Mouse (Mus musculus): ENCODE measurements around the gene Haus4.

Haus4 gene

DNA sequence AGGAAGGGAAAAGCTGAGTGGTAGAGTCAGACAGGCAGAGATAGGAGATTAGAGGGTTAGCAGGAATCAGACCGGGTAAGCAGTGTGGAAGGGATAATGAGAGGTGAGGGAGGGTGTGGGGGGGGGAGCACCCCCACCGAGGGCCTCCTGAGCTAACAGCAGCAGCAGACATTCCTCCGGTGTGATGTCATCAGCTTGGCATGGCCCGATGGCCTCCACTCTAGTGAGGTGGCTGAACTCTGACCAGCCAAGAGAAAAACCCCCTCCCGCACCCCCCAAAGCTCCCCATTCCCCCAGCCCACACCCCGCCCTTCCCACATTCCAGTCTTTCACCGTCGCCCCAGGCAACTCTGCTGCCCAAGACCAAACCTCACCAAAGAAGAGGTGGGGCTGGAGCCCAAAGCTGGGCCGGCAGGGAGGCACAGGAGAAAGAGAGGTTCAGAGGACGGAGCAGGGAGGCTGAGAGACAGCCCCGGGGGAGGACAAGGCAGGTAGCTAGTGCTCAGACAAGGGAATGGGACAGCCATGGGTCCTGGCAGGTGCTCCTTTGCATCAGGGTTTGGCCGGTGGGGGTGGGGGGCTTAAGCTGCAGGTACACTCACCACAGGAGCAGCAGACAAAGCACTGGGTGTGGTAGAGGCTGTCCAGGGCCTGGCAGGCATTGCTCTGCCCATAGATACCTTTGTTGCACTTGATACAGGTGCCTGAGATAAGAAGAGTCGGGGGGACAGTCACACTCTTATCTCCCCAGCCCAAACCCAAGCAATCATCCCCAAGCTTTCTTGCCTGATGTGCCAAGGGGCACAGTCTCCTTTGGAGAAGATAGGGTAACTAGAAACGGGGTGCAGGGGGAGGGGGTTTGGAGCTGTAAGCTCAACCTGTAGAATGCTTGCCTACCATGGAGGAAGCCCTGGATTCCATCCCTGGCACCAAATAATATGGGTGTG lies 18.6 kb upstream of the Haus4 start:
- no peak for DNase-seq (ENCODE audit: low read depth, low spot score)

DNA sequence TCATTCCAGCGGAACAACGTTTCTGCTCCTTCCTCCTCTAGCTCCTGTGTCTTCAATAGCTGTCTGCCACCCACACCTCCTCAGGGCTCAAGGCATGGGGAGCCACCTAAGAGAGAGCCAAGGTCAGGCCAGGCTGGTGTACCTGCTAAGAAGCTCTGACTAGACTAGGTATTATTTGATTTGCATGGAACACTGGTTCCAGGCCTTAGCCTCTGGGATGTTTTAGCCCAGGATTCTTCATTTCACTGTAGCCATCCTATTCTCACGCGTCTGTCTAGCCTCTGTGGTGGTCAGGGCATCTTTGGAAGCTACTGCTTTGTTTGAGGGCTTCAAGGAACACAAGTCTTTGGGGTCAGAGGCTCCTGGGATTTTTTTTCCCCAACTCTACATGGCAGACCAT lies 17.7 kb upstream of the Haus4 start:
- DNase-seq (ENCODE audit: low read depth, low spot score), result no peak

DNA sequence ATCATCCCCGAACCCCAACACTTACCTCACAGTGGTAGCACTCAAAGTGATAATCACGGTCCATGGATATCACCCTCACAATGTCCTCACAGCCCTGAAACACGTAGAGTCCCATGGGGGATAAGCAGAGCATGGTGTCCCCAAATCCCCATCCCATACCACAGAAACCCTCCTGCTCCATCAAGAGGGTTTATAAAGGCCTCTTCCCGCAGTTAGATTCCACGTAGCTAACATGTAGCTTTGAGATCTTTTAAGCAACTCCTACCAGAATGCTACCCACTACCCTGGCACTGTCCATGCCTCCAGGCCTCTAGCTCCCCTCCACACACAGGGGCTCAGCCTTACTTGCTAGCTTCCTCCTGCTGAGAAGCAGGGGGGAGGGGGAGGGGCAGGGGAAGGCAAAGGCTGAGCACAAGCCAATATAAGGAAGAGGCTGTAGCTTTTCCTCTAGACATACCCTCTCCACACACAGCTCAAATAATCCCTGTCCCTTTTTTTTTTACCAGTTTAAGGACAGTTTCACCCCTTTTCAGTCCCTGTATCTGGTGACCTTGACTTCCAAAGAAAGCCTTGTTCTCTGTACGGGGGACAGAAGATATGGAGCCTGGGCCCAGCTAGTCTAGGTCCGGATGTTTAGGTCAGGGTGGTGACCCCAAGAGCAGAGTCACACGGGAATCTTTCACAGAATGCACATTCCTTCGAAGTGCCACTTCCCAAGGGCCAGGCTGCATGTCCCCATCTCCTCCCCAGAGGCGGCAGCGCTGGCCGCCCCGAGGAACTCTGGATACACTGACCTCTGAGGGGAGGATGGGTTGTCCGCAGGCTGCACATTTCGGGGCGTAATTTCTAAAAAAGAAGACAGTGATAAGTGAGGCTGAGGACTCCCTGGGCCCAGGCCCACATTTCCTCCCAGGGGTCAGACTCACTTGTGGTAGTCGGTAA lies 15.3 kb upstream of the Haus4 start:
- DNase-seq (ENCODE audit: low read depth, low spot score), result no peak

DNA sequence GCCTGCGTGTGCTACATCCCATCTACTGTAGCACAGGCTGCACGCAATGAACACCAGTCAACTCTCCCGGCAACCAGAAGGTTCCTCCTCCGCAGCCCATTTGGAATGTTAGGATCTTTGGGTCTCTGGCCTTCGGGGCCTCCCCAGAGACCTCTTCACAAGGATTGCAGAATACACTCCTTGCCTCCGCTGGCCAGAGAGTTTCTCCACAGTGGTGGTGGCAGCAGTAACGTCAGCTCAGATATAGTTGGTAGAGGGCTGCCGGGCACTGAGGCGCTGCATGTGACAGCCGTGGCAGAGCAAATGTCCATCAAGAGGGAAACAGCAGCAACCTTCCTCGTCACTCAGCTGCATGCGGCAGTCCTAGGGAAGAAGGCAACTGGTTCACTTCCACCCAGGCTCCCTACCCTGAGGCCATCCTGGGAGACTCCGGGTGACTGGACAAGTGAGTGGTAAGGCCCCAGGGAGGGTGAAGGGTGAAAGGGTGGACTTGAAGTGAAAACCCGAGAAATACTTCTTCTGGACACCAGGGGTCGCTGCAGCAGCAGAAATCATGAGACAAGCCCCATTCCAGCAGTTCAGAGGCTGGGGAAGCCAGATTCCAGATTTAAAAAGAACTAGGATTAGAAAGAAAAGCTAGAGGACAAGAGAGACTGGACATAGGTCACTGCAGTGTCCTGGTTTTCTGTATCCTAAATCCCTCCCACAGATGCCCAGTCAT lies 14.4 kb upstream of the Haus4 start:
- no peak for DNase-seq (ENCODE audit: low read depth, low spot score)

DNA sequence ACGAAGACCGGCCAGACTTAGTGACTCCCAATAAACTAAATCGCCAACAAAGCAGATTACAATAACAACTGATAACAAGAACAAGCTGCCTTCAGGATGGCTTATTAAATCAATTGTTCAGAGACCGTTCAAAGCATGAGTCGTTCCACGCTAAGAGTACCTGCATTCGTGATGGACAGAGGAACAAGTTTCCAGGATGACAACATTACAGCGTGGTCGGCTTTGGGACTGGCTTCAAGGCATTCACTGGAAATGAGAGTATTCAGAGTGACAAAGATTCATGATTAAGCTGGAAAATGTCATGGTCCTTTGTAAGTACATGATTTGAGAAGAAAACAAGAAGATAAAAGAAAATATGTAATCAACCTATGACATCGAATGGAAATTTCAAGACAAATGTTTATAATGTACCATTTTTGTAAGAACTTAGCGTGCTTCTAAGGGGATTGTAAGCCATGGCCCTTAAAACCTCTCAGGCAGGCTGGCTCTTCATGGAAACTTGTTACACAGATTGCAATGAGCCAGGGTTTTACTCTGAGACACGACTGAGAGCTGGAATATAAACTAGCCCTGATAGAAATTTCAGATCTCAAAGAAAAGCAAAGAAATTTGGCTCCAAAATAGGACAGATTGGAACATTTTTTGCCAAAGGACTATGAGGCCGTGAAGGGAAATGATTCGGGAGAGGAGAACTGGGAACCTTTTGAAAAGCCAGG lies 6.3 kb upstream of the Haus4 start:
- no peak for DNase-seq (ENCODE audit: low read depth, low spot score)

DNA sequence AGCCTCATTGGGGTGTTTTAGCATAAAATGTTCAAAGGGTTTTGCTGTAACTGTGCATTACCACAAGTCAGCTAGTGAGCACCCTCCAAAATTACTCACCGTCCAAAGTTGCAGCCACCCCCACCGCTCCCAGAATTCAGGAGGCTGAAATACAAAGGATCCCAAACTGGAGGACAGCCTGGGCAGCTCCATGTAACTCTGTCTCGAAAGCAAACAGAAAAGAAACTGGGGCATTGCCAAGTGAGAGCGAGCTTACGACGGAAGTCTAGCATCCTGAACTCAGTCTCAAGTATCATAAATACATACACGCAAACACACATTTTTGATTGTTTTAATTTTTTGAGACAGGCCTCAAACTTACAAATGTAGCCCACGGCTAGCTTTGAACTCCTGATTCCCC lies 2.9 kb upstream of the Haus4 start:
- no peak for DNase-seq (ENCODE audit: low read depth, low spot score)

DNA sequence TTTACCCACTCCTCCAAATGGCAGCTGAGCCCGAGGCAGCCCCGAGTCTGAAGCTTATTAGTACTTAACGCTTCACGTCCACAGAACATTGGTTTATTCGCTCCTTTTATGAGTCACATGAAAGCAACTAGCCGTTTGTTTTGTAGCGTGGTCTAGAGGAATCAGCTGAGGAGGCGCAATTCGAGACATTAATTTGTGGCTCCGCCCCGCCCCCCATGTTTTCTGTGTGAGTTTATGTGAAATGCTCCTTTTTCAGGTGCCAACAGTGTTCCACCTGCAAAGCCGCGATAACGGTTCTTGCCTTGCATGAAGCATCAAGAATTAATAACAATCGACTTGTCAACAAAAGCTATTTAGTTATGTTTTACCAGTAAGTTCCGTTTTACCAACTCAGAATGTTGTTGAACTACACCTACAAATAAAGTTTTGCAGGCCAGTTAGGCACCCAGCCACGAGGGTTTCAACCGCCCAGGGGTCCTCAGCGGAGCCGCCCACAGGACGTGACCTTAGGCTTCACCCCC lies 902 bp downstream of the Haus4 start:
- DNase-seq (ENCODE audit: low read depth, low spot score), result no peak

DNA sequence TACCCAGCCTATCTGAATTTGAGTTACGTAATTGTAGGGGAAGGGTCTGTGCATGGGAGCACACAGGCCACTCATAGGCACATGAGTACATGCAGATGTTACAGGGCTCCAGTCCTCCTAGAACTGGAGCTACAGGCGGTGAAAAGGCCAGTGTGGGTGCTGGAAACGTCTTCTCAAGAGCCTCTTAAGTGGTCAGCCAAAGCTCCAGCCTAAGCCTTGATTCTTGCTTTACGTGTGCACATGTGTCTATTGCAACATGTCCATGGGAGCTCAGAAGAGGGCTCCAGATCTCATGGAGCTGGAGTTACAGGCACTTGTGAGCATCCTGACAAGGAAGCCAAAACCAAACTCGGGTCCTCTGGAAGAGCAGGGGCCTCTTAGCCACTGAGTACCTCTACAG lies 9.7 kb downstream of the Haus4 start:
- DNase-seq (ENCODE audit: low read depth, low spot score), result no peak

DNA sequence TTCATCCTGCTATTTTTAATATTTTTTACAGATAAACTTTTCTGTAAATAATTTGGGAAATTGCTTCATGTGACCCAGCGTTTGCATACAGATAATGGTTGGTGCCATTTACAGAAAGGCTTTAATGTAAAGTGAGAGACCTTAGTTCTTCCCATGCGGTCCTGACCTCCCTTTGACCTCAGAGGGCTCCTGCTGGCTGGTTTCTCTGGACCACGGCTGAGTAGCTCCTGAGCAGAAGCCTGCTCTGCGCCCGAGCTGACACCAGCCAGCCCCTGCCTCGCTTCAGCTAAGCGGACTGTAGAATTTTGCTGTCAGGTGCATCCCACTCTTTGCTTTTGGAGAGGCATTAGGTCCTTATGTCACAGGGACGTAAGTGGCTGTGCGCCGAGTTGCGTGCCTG lies 13.6 kb downstream of the Haus4 start:
- no peak for DNase-seq (ENCODE audit: low read depth, low spot score)

DNA sequence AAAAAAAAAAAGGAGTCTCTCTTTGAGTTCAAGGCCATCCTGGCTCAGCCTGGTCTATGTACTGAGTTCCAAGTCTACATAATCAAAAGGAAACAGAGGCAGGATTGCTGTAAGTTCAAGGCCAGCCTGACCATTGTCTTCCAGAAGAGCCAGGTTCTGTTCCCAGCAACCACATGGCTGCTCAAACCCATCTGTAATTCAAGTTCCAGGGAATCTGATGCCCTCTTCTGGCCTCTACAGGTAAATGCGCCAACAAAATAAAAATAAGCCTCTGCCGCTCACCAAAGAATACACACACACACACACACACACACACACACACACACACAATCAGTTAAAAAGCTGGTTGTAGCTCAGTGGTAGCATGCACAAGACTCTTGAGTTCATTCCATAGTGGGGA lies 15.8 kb downstream of the Haus4 start:
- DNase-seq (ENCODE audit: low read depth, low spot score), result no peak

DNA sequence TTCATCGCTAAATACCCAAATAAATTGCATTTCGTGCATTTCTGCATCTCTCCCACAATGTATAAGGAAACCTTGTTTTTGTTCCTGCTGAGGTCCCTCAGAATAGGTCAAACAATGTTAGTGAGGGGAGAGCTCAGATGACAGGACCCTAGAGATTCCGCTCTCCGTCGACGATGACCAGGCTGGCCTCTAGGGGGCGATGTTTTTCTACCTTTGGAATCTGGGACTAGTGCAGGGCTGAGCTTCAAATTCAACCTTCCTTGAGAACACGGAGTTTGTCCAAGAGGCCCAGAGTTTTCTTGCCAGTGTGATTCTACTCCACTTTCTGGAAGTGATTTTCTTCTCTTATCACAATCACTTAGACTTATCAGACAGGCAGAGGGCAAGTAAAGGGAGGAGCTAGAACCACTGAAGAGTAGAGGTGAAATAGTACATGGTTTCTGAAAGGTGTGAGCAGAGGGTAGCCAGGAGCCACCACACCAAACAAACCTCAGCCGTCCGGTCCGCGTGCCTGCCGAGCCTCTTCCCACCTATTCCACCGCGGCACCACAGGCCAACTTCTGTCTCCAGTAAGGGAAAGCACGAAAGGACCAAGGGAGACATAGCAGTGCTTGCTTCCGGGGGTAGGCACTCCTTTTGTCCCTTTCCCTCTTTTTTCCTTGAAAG lies 25.8 kb downstream of the Haus4 start:
- no peak for DNase-seq (ENCODE audit: low read depth, low spot score)

DNA sequence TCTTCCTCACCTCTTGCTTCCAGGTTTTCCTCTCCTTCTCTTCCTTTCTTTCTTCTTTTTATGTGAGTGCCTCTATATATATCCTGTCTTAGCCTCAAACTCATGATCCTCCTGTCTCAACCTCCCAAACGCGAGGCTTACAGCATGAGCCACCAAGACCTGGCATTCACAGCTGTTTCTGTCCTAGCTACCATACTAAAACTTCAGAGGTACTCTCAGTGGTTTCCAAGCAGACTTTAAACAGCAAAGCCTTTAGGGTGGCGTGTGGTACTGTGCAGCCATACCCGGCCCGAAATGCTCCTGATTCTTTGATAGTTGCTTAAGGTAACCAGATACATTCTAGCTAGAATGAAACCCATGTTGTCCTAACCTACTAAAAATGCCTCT lies 26.4 kb downstream of the Haus4 start:
- no peak for DNase-seq (ENCODE audit: low read depth, low spot score)

DNA sequence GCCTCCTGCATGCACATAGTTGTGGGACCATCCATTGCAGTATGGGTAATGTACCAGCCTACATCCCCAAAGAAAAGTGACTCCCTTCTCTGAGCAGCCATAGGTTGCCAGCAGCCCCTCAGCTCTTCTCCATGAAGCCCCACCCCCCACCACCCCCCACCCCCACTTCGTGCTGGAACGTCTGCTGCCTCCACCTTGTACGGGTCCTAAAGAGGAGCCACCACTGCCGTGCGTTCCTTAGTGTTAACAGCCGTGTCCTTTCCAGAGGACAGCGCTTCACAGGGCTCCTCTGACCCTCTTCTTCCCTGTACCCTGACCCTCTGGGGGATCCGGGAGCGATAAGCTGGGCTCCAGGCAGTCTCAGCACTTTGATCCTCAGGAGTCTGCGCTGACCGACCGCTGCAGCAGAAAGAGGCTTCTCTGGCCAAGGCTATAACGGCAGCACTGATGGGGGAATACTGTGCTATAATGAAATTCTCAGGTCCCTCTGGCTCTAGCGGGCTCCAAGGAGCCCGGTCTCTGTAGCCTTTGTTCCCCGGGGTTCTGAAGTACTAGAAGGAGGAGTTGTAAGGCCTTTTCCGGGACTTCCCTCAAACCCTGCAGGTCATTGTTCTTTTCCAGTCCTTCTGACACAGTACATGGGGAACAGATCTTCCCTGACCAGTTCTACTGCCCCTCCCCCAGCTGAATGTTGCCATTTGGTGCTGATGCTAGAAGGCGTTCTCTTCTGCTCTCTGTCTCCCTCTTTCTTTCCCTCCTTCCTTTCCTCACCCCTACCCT lies 27.0 kb downstream of the Haus4 start:
- no peak for DNase-seq (ENCODE audit: low read depth, low spot score)

DNA sequence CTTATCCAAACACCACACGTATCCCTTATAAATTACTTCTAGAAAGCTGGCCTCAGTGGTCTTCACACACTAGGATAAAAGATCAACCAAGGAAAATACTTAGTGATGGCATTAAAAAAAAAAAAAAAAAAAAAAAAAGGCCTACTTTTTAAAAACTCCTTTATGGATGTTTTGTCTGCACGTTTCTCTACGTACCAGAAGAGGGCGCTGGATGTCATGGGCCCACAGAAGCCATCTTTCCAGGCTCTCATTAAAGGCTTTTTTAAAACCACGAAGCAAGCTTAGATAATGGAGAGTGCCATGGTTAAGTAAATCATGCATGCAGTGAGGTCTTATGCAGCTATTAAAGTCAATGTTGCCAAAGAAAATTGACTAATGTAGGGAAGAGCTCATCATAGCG lies 30.8 kb downstream of the Haus4 start:
- no peak for DNase-seq (ENCODE audit: low read depth, low spot score)

DNA sequence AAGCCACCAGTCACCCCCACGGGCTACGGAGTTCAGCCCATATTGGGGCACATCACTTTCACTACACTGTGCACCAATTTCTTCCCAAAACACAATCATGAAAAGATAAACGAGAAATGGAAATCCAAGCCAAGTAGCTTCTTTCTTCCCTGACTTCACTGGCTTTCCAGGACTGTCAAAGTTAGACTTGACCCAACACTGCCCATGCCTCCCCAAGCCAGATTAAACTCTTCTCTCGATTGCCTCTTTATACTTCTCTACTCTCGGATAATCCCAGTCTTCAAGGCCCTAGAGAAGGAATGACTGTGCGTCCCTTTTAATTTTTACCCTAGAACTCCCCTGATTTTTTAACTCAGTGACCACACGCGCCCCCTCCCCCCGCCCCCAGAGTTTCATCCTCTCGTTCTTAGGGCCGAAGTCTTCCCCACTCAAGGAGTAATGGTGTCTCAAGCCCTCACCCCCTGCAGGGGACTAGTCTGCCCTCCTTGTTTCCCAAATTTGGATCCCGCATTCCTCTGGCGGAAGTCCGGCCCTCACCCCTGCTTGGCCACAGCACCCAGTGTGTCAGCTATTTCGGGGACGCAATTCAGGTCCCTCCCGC lies 37.6 kb downstream of the Haus4 start:
- no peak for DNase-seq (ENCODE audit: low read depth, low spot score)

DNA sequence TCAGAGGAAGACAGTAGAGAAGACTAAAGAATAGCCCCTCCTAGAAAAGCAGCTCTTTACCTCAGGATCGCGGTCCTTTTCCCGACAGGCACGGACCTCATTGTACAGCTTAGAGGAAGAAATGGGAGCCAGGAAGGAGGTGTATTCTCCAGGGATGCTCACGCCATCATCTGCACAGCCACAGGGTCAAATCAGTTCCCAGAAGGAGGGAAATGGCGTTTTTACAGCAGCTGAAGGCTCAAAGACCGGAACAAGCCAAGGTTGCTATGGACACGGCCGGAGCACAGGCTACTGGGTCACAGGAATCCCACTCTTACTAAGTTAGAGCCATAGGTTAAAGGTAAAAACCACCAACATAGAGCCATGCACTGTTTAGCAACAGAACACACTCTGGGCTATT lies 44.6 kb downstream of the Haus4 start:
- no peak for DNase-seq (ENCODE audit: low read depth, low spot score)

DNA sequence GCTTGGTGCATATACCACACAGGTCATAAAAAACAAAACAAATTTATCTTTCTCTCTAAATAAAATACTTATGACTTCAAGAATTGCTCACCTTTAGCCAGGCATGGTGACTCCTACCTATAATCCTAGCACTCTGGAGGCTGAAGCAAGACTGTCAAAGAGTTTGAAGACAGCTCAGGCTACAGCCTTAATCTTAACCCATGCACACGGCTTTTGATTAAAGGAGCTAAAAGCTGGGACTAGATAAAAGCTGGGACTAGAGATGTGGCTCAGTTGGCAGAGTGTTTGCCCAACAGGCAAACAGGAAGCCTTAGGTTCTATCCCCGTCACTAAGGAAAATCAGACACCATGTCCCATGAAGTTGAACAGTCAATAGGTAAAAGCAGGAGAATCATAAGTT lies 51.3 kb downstream of the Haus4 start:
- DNase-seq (ENCODE audit: low read depth, low spot score), result no peak

DNA sequence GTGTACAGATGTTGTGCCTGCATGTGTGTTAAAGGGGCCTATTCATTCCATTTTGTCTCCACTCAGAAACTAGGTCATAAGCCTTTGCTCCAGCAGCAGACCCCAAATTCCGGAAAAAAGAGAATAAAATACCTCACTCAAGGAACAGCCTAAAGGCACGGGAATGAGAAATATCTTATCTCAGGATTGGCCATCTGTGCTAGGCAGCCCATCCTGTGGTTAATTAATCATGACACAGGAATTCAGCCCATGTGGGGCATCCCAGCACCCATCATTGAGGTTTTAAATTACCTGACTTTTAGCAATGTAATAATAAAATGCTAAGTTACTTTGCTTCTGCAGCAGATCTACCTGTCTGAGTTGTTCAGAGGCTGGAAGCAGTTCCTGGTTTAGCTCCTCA lies 53.1 kb downstream of the Haus4 start:
- no peak for DNase-seq (ENCODE audit: low read depth, low spot score)

DNA sequence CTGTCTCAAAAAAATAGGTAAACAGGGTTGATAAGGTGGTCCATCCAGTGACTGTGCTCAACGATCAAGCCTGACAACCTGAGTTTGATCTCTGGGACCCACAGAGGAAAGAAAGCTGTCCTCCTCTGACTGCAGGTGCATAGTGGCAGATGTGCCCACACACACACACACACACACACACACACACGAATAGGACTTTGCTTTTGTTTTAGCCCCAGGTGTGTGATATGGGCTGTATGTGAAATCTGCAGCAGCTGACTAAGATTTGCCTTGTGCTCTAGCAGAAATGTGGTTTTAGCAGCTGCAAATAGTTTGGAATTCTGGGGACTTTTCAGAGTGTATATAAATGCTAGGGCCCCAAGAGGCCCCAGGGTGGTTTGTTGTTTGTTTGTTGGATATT lies 55.1 kb downstream of the Haus4 start:
- no peak for DNase-seq (ENCODE audit: low read depth, low spot score)
